Mouse (Mus musculus): ENCODE results near the gene Olfml2a.

GRCm38 (mm10) chr2:39006149-39006730, 74.5 kb downstream of the Olfml2a start:
- no peak for TF ChIP-seq POLR2A (IDR thresholded peaks at IDR 0.05; ENCODE audit: insufficient read length, low read depth)
- TF ChIP-seq CEBPB (IDR thresholded peaks at IDR 0.05; ENCODE audit: insufficient read depth, poor library complexity, severe bottlenecking) = no peak
